ENCODE assay signal across 8 mouse cellular contexts in genomic region chr9:50738914-50739870, GRCm38 (mm10). TPM values are rescaled to one million over a fixed set of nuclear protein-coding genes. Genes with fewer than 3 reads are reported as not detected.
A peak's percentile ranks its signal among the peaks of the same experiment; 100 is the strongest.
DNase-seq lines count a peak whose midpoint lies in the region; ATAC-seq and TF ChIP-seq lines count a peak whose summit lies in the region.

Dixdc1 (minus strand) TSS chr9:50739517.

- DNase-seq in A20 (ENCODE audit: low read depth, low spot score) (peak; percentile 87), liver (peak; percentile 93)
- peak; percentile 94 for DNase-seq in brain, embryonic 14.5 days (ENCODE audit: low read depth)
- peak; percentile 86 to 90 for DNase-seq in spleen, postnatal 4 days (ENCODE audit: low spot score in 2 of 2)

- H3K36me3 ChIP-seq in heart, embryonic 11.5 days (ENCODE audit: control insufficient read depth, insufficient read depth, low read length) = no peaks in the 10 kb centered on the region
- no peaks in the 10 kb centered on the region for H3K36me3 ChIP-seq in kidney, embryonic 16.5 days (ENCODE audit: insufficient read depth, low read length)

- H3K4me1 ChIP-seq in heart, embryonic 11.5 days (ENCODE audit: control insufficient read depth, insufficient read depth, low read length) = 0 out of 2 replicates have a peak, but pooled peaks cover 4% of the 10 kb centered on the region
- H3K4me1 ChIP-seq in kidney, embryonic 16.5 days (ENCODE audit: insufficient read depth, low read length) = peaks cover 6% of the 10 kb centered on the region

- H3K4me2 ChIP-seq in heart, embryonic 11.5 days = peak within 1 kb of the TSS; percentile 70
- H3K4me2 ChIP-seq in kidney, embryonic 16.5 days (replicated peaks; ENCODE audit: low read depth, low read length) = peak within 1 kb of the TSS; percentile 69

- H3K9ac ChIP-seq in heart, embryonic 11.5 days (ENCODE audit: low read depth, low read length) = no peak within 1 kb of the TSS
- peak within 1 kb of the TSS; percentile 51; the same call in 1 of the 2 replicates for H3K9ac ChIP-seq in kidney, embryonic 16.5 days (replicated peaks; ENCODE audit: low read length)

- H3K4me3 ChIP-seq in heart, embryonic 11.5 days (ENCODE audit: low read depth, low read length) = peak within 1 kb of the TSS; percentile 31
- peak within 1 kb of the TSS; percentile 48 for H3K4me3 ChIP-seq in kidney, embryonic 16.5 days (ENCODE audit: low read length)

- TF ChIP-seq POLR2A in brain, embryonic 14.5 days (IDR thresholded peaks at IDR 0.05; ENCODE audit: borderline replicate concordance, extremely low read depth, insufficient read depth, insufficient read length, poor library complexity, severe bottlenecking) = no peak

- no peaks in the 10 kb centered on the region for H3K27me3 ChIP-seq in heart, embryonic 11.5 days (ENCODE audit: control insufficient read depth, insufficient read depth, low read length)
- no peaks in the 10 kb centered on the region; the same call in 1 of the 2 replicates for H3K27me3 ChIP-seq in kidney, embryonic 16.5 days (ENCODE audit: insufficient read depth, low read length)

- peak; percentile 96 for ATAC-seq in erythroblast, adult 5-6 weeks (replicated peaks; ENCODE audit: low FRiP score, poor library complexity, severe bottlenecking)
- ATAC-seq in heart, embryonic 11.5 days (replicated peaks; ENCODE audit: insufficient number of reproducible peaks, low FRiP score, low TSS enrichment) = peak; percentile 93
- peak; percentile 98 for ATAC-seq in kidney, embryonic 16.5 days (ENCODE audit: low FRiP score, low TSS enrichment)
- peak; percentile 93 for ATAC-seq in monocyte, adult 5-6 weeks (replicated peaks; ENCODE audit: insufficient number of reproducible peaks, low FRiP score, low TSS enrichment, poor library complexity, severe bottlenecking)

- H3K9me3 ChIP-seq in heart, embryonic 11.5 days (replicated peaks; ENCODE audit: control insufficient read depth, low read length) = no peaks in the 10 kb centered on the region
- H3K9me3 ChIP-seq in kidney, embryonic 16.5 days (ENCODE audit: low read length) = no peaks in the 10 kb centered on the region

- WGBS in heart, embryonic 11.5 days (ENCODE audit: insufficient replicate concordance) = 14% methylated on average over 36 of the region's 36 CpGs
- WGBS in kidney, embryonic 16.5 days = 13% methylated on average over 36 of the region's 36 CpGs

- no peak for TF ChIP-seq CTCF in brain, embryonic 14.5 days (IDR thresholded peaks at IDR 0.05; ENCODE audit: borderline replicate concordance, extremely low read depth, insufficient read depth, insufficient read length)

- H3K27ac ChIP-seq in heart, embryonic 11.5 days (ENCODE audit: low read depth, low read length) = no peak within 1 kb of the TSS
- H3K27ac ChIP-seq in kidney, embryonic 16.5 days (ENCODE audit: low read length) = no peak within 1 kb of the TSS

RNA-seq across cellular contexts. Expression of gene Dixdc1, which starts in this region (rescaled TPM):
- 29.9 and 40.6 TPM in 2 replicates for polyA plus RNA-seq in brain, embryonic 14.5 days (2012; rRNA removed)
- total RNA-seq in erythroblast, adult 5-6 weeks (2015; ENCODE audit: low replicate concordance) = not detected in 2 replicates
- 0.68 TPM in 1 of 2 replicates, not detected in the other for total RNA-seq in erythroblast, adult 5-6 weeks (2017; ENCODE audit: low replicate concordance)
- polyA plus RNA-seq in heart, embryonic 11.5 days (2014; fragmentation: Nextera tagmentation; extraction: Ambion mirVana) = 7.3 and 7.5 TPM in 2 replicates
- polyA plus RNA-seq in kidney, embryonic 16.5 days (2015; fragmentation: Nextera tagmentation; extraction: Ambion mirVana) = 7.7 and 8.6 TPM in 2 replicates
- 0.39 to 0.57 TPM in 2 of 3 replicates, not detected in the other for total RNA-seq in monocyte, adult 5-6 weeks (2017)

Comparison
In these comparisons a context has a peak if more than half of its experiments do, and no peak if none do; other contexts are left out.
1. Peak in ATAC-seq in erythroblast, adult 5-6 weeks; RNA of the gene not detected or under 1 TPM.
2. Peak in ATAC-seq in monocyte, adult 5-6 weeks; RNA of the gene not detected or under 1 TPM.